Mouse (Mus musculus) myocyte (in vitro differentiated cells): ENCODE results near the gene Gns.

ENCODE experiments used
- CEBPB ChIP-seq: IDR thresholded peaks from 2 replicates; pipeline ENCODE4 v1.6.1; 2011; ENCODE audit warnings: mild to moderate bottlenecking, moderate library complexity; ENCODE audit not compliant: poor library complexity, insufficient read depth, severe bottlenecking
- E2F4 ChIP-seq: IDR thresholded peaks from one replicate; pipeline ENCODE4 v1.6.1; 2011; ENCODE audit warnings: mild to moderate bottlenecking, control low read depth, moderate library complexity; ENCODE audit not compliant: insufficient read depth
- MAX ChIP-seq: IDR thresholded peaks from one replicate; pipeline ENCODE4 v1.6.1; 2011; ENCODE audit warnings: low read depth, mild to moderate bottlenecking, control low read depth
- MYOD1 ChIP-seq, 3 experiments: IDR thresholded peaks; one replicate each; pipeline ENCODE4 v1.6.1; 2011; ENCODE audit warnings: control low read depth in 2 of 3, low read depth in 2 of 3, mild to moderate bottlenecking in 2 of 3, moderate library complexity in 1 of 3; ENCODE audit not compliant: insufficient read length in 2 of 3, control insufficient read depth in 1 of 3
- POLR2A ChIP-seq: IDR thresholded peaks from one replicate; pipeline ENCODE4 v1.6.1; 2011; ENCODE audit warnings: low read depth, mild to moderate bottlenecking, control low read depth, moderate library complexity; ENCODE audit not compliant: insufficient read length
- POLR2AphosphoS2 ChIP-seq: IDR thresholded peaks from one replicate; pipeline ENCODE4 v1.6.1; 2011; ENCODE audit warnings: low read depth, control low read depth; ENCODE audit not compliant: insufficient read length
- USF1 ChIP-seq: IDR thresholded peaks from one replicate; pipeline ENCODE4 v1.6.1; 2011; ENCODE audit warnings: low read depth, mild to moderate bottlenecking, control low read depth, moderate library complexity

GRCm38 (mm10) chr10:121428011-121428711 lies 63.3 kb downstream of the Gns start:
- TF ChIP-seq POLR2A: no peak
- no peak for TF ChIP-seq USF1
- no peak for TF ChIP-seq POLR2AphosphoS2
- no peak for TF ChIP-seq MAX
- no peak for TF ChIP-seq MYOD1 (IDR thresholded peaks at IDR 0.05; ENCODE audit: control insufficient read depth in 1 of 3, insufficient read length in 2 of 3, low read depth in 2 of 3)
- no peak for TF ChIP-seq E2F4
- TF ChIP-seq CEBPB: no peak
